Mouse (Mus musculus) liver, embryonic 16.5 days (tissue): ENCODE data around the gene Ldhal6b. TPM values are rescaled to one million over a fixed set of nuclear protein-coding genes. Genes with fewer than 3 reads are reported as not detected.

ENCODE experiments used
- microRNA-seq: library from miRNA; unstranded; fragments of <30 nt; microRNA quantifications from one replicate; pipeline ENCODE4, GENCODE M21; 2016
- polyA plus RNA-seq: library from polyadenylated mRNA; unstranded; fragments of >200 nt; fragmentation: Nextera tagmentation; extraction: Ambion mirVana; gene quantifications from 2 replicates; pipeline ENCODE4 v1.2.1, GENCODE M21; 2015

Gene Ldhal6b
- polyA plus RNA-seq, 1 experiment from 2014 or later, result not detected

Small RNAs within 50 kb of the gene (microRNA-seq; reads per million reads assigned to microRNA genes)
- not detected for gene Gm22475

Other genes with a start within 250 kb of the Ldhal6b start
- 39.4 and 43.0 TPM in 2 replicates for gene Tmem242, start 21.5 kb upstream of the Ldhal6b start, polyA plus RNA-seq
- 2.0 and 3.0 TPM in 2 replicates for gene Zdhhc14, start 73.8 kb upstream of the Ldhal6b start, polyA plus RNA-seq